Mouse (Mus musculus) small intestine, adult 2 months (tissue): Measurements from ENCODE around the gene Cpne7. TPM values are rescaled to one million over a fixed set of nuclear protein-coding genes. Genes with fewer than 3 reads are reported as not detected.
A peak's percentile ranks its signal among the peaks of the same experiment; 100 is the strongest.
"Not testable (repeated sequence)": the region's sequence is repeated elsewhere in the genome, so short reads cannot be mapped to it uniquely, and the experiment has no call there.

Experiments
- H3K27ac ChIP-seq: fragments of 200-500 bp; 2 replicates; pipeline ENCODE4 v1.5.1; 2012; ENCODE audit warnings: low read depth, low read length, control low read depth, inconsistent platforms; ENCODE audit not compliant: insufficient read depth
- H3K27me3 ChIP-seq: fragments of 200-500 bp; 2 replicates; pipeline ENCODE4 v1.6.1; 2012; ENCODE audit warnings: mild to moderate bottlenecking, moderate library complexity, low read length, inconsistent platforms; ENCODE audit not compliant: control insufficient read depth, insufficient read depth
- H3K36me3 ChIP-seq: fragments of 200-500 bp; 2 replicates; pipeline ENCODE4 v1.6.1; 2012; ENCODE audit warnings: mild to moderate bottlenecking, low read length, control low read depth, inconsistent platforms; ENCODE audit not compliant: control insufficient read depth, insufficient read depth
- H3K4me1 ChIP-seq: fragments of 200-500 bp; 2 replicates; pipeline ENCODE4 v1.6.1; 2012; ENCODE audit warnings: low read length, inconsistent platforms, mixed read lengths; ENCODE audit not compliant: control insufficient read depth, insufficient read depth, insufficient read length
- H3K4me3 ChIP-seq: fragments of 200-500 bp; 2 replicates; pipeline ENCODE4 v1.5.1; 2012; ENCODE audit warnings: low read depth, mild to moderate bottlenecking, control low read depth, inconsistent platforms, low read length, moderate library complexity
- CTCF ChIP-seq: fragments of 200-500 bp; IDR thresholded peaks from 2 replicates; pipeline ENCODE4 v1.5.1; 2012; ENCODE audit warnings: low read depth, mild to moderate bottlenecking, control low read depth, inconsistent platforms, low read length, moderate library complexity, mixed read lengths; ENCODE audit not compliant: insufficient replicate concordance, insufficient read length; ENCODE audit errors: extremely low read depth
- POLR2A ChIP-seq: fragments of 200-500 bp; IDR thresholded peaks from 2 replicates; pipeline ENCODE4 v1.6.1; 2012; ENCODE audit warnings: low read depth, mild to moderate bottlenecking, control low read depth, inconsistent platforms, low read length, moderate library complexity
- WGBS: fragments of 180-500 bp; shearing (Covaris S2); methylation state at CpG from one replicate; pipeline ENCODE4 v1.1.7; 2018; 5-methylcytosine and 5-hydroxymethylcytosine counted together
- polyA plus RNA-seq: library from polyadenylated mRNA; depleted of rRNA; stranded (reverse); fragments of >200 nt; gene quantifications from 2 replicates; pipeline ENCODE4 v1.2.3, GENCODE M21; 2012

Cpne7 gene
- polyA plus RNA-seq, 1 experiment: 0.94 TPM

DNA sequence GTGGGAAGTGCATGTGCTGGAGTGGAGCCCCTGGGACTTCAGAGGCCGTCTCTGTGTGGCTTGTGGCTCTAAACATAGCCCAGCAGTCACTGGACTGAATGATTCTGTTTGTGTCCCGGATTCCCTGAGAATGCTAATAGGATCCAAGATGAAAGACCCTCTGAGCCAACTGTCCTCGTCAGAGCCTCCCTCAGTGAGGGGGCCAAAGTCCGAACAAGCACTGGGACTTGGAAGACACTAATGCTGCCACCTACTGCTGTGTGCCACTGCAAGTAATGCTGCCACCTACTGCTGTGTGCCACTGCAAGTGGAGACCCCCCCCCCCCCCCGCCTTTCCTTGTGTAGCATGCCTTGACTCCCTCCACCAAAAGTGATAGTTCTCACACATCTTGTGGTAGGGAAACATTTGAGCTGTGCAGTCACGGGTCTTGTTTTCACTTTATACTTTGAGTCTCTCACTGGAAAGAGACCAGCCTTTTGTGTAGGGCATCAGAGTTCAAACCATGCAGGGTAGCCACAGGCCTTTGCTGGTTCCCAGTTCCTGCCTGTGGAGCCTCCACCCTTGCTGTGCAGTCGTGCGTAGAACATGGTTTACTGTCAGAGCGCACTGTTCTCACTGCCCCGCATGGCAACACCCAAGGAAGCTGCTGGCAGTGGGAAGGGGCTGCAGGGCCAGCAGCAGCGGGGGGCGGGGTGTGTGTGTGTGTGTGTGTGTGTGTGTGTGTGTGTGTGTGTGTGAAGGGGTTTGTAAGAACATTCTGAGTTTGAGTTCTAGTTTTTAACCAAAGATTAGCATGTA, 19.2 kb upstream of the Cpne7 start:
- peaks cover 36% of the 10 kb centered on the region for H3K36me3 ChIP-seq
- WGBS: 78% methylated on average over 12 of the region's 12 CpGs
- H3K4me3 ChIP-seq: no peak overlapping the region
- H3K27me3 ChIP-seq: no peaks in the 10 kb centered on the region
- H3K27ac ChIP-seq: no peak overlapping the region
- TF ChIP-seq POLR2A (no peak), CTCF (no peak)
- no peaks in the 10 kb centered on the region for H3K4me1 ChIP-seq

DNA sequence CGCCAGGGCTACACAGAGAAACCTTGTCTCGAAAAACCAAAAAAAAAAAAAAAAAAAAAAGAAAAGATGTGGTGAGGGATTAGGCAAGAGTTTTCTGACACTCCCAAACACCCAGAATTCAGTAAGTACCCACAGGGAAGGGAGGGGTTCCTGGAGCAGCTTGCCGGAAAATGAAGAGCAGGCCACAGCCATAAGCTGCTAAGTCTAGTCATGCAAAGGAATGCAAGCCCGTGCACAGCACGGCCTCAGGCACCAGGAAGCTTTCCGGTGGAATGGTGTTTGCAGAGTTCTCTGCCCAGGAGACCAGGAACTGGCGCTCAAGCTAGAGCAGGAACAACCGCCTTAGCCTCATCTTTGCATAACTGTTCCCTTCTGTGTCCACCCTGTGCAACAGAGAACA, 16.9 kb upstream of the Cpne7 start:
- Histone ChIP-seq H3K27me3 (no peaks in the 10 kb centered on the region), H3K4me3 (no peak overlapping the region), H3K36me3 (peaks cover 34% of the 10 kb centered on the region), H3K27ac (no peak overlapping the region), H3K4me1 (no peaks in the 10 kb centered on the region)
- WGBS: 53% methylated on average over 8 of the region's 8 CpGs
- TF ChIP-seq POLR2A (no peak), CTCF (no peak)

DNA sequence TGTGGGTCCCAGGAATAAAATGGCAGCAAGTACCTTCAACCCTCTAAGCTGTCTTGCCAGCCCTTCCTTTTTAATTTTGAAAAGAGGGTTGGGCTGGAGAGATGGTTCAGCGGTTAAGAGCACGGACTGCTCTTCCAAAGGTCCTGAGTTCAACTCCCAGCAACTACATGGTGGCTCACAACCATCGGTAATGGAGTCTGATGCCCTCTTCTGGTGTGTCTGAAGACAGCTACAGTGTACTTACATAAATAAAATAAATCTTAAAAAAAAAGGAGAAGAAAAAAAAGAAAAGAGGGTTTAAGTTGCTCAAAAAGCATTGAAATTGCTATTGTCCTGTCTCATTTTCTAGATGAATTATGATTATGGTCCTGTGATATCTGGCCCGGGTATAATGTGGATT, 15.9 kb upstream of the Cpne7 start:
- TF ChIP-seq POLR2A (no peak), CTCF (no peak)
- Histone ChIP-seq H3K4me1 (no peaks in the 10 kb centered on the region), H3K27me3 (no peaks in the 10 kb centered on the region), H3K36me3 (peaks cover 34% of the 10 kb centered on the region), H3K27ac (no peak overlapping the region), H3K4me3 (no peak overlapping the region)
- 69% methylated on average over 4 of the region's 4 CpGs for WGBS

DNA sequence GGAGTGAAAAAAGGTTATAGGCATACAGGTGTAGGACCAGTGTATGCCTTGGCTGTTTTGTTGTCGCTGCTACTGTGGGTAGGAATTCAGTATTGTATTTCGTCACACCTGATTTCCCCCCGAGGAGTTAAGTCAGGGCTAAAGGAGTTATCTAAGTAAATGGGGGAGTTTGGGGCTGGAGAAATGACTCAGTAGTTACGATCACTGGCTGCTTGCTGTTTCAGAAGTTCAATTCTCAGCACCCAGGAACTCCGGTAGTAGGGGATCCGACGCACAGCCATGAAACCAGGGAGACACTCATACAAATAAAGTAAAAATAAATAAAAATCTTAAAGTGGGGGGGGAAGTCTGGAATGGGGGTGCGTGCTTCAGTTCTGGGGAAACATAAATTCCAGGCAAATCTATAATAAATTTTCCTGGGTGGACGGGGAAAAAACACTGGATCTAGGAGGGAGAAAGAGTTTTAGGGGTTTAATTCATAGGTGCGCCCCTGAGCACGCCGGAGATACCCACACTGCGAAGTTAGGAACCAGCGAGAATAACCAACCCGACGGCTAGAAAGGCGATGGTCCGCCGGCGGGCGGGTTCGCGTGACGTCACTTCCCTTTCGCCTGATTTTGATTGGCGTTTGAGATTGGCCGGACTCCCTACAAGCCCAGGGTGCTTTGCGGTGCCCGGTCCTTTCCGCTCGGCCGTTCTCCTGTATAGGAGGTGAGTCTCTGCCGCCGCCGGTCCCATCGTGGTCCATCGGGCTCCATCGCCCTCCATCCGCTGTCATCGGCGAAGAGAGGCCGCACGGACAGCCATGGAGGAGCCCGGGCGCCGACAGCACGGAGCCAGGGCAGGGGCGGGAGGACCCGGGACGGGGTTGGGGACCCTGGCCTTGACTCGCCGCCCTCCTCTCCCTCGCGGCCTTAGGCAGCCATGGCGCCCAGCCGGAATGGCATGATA, 15.2 kb upstream of the Cpne7 start, which contains the start of gene Rpl13:
Gene Rpl13 (plus strand): TSS at position 616 of the 951 bp plus-strand sequence.
- H3K36me3 ChIP-seq: peaks cover 34% of the 10 kb centered on the region
- WGBS: under 1% methylated on average over 56 of the region's 56 CpGs
- H3K27ac ChIP-seq: peak within 1 kb of the TSS; percentile 57
- no peaks in the 10 kb centered on the region for H3K27me3 ChIP-seq
- peak; percentile 94; the same call in 1 of the 2 replicates for TF ChIP-seq POLR2A
- TF ChIP-seq CTCF: no peak
- no peaks in the 10 kb centered on the region for H3K4me1 ChIP-seq
- H3K4me3 ChIP-seq: peak within 1 kb of the TSS; percentile 89

DNA sequence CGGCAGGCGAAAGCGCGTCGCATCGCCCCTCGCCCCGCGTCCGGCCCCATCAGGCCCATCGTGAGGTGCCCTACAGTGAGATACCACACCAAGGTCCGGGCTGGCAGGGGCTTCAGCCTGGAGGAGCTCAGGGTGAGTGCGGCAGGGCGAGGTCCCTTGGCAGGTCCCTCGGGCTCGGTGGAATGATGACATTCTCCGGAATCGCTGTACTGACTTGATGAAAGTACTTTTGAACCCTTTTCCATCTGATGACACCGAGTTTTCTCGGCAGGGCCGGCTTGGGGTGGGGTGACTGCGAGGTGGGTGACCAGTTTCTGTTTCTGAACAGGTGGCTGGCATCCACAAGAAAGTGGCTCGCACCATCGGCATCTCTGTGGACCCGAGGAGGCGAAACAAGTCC, 14.3 kb upstream of the Cpne7 start:
- H3K27me3 ChIP-seq, H3K4me1 ChIP-seq: not testable (repeated sequence)
- Histone ChIP-seq H3K27ac (peak overlapping the region; percentile 57; the same call in 1 of the 2 replicates), H3K36me3 (peaks cover 26% of the 10 kb centered on the region), H3K4me3 (peak overlapping the region; percentile 89)
- WGBS: 0% methylated on average over 26 of the region's 26 CpGs

DNA sequence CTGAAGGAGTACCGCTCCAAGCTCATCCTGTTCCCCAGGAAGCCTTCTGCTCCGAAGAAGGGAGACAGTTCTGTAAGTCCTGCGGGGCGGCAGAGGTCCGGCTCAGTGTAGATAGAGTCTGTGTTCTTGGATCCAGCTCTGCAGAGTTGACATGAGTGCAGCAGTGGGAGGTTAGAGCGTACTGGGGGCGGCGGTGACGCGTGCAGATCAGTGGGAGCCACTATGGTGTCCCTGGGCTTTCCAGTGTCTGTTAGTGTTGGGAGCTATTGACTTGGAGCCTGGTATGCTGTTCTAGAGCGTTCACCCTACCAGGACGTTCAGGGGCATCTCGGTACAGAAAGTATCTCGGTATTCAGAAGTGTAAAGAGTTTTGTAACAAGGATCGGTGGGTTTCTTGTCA, 13.9 kb upstream of the Cpne7 start:
- no peak overlapping the region for H3K27ac ChIP-seq
- TF ChIP-seq POLR2A (no peak), CTCF (no peak)
- H3K4me3 ChIP-seq: peak overlapping the region; percentile 89
- 2% methylated on average over 15 of the region's 15 CpGs for WGBS
- peaks cover 23% of the 10 kb centered on the region for H3K36me3 ChIP-seq
- no peaks in the 10 kb centered on the region for H3K4me1 ChIP-seq
- H3K27me3 ChIP-seq: no peaks in the 10 kb centered on the region

DNA sequence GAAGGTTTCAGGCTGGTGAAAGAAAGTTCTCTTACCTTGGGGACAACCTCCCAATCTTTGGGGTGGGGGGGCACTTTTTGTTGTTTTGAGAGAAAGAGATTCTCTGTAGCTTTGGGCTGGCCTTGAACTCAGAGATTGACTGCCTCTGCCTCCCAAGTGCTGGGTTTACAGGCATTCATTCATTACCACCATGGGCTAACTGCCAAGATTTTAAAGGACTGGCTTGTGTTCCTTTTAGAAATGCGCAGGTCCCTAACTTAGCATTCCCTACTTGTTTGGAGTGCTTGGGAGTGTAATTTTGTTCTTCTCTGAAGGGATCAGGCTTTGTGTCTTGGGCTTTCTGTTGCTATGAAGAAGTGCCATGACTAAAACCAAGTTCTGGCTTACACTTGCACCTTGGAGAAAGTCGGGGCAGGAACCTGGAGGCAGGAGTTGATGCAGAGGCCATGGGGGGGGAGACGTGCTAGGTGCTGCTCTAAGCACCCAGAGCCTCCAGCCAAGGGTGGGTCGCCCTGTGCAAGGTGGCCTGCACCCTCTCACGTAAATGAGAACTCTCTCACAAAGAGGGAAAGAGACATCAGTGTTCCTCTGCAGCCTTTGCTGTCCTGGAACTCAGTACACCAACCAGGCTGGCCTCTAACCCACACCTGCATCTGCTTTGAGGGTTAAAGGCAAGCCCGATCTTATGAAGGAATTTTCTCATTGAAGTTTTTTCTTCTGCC, 13.0 kb upstream of the Cpne7 start:
- WGBS: 64% methylated on average over 6 of the region's 6 CpGs
- no peaks in the 10 kb centered on the region for H3K27me3 ChIP-seq

More for the DNA sequence above, 13.0 kb upstream of the Cpne7 start:
- H3K4me1 ChIP-seq: no peaks in the 10 kb centered on the region
- peaks cover 22% of the 10 kb centered on the region for H3K36me3 ChIP-seq
- no peak overlapping the region for H3K4me3 ChIP-seq
- no peak overlapping the region for H3K27ac ChIP-seq
- TF ChIP-seq CTCF (no peak), POLR2A (no peak)
